Mouse (Mus musculus) subcutaneous adipose tissue, adult 2 months (tissue): ENCODE data around the gene Trnau1ap. TPM values are rescaled to one million over a fixed set of nuclear protein-coding genes. Genes with fewer than 3 reads are reported as not detected.

Experiments used
- polyA plus RNA-seq: library from polyadenylated mRNA; depleted of rRNA; stranded (reverse); fragments of >200 nt; gene quantifications from 2 replicates; pipeline ENCODE4 v1.2.3, GENCODE M21; 2012; ENCODE audit warnings: low replicate concordance; rRNA removed

Trnau1ap gene
- polyA plus RNA-seq: 18.4 and 32.3 TPM in 2 replicates

GRCm38 (mm10) chr4:132329115-132329834, at the start of gene Trnau1ap:
TSS of gene Trnau1ap (minus strand) at chr4:132329538.

GRCm38 (mm10) chr4:132353481-132353885, 24.1 kb upstream of the Trnau1ap start, which contains the start of gene Rcc1:
TSS of gene Rcc1 (minus strand) at chr4:132353605.

DNA sequence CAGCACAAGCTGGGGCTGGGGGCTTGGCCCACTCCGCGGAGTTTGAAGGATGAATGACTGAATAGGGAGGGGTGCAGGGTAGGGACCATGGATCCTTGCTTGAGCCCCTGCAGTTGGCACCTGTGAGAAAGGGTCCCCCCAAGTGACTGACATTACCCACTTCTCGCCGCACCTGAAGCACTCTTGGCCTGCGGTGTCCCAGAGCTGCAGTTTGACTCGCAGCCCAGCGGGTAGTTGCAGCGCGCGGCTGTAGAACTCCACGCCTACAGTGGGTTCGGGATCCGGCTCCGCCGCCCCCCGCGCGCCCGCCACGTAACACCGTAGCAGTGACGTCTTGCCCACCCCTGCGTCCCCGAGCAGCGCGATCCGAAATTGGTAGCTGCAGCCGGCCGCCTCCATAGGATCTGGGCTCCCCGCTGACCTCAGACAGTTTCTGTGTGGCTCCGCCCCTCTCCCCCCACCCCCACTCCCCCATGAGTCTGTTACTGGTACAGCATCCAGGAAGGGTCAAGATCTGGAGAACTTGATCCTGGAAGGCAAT, 26.3 kb downstream of the Trnau1ap start, which contains the start of gene Rab42:
Gene Rab42, minus strand, starts transcription at position 447 of the 541 bp plus-strand sequence.

DNA sequence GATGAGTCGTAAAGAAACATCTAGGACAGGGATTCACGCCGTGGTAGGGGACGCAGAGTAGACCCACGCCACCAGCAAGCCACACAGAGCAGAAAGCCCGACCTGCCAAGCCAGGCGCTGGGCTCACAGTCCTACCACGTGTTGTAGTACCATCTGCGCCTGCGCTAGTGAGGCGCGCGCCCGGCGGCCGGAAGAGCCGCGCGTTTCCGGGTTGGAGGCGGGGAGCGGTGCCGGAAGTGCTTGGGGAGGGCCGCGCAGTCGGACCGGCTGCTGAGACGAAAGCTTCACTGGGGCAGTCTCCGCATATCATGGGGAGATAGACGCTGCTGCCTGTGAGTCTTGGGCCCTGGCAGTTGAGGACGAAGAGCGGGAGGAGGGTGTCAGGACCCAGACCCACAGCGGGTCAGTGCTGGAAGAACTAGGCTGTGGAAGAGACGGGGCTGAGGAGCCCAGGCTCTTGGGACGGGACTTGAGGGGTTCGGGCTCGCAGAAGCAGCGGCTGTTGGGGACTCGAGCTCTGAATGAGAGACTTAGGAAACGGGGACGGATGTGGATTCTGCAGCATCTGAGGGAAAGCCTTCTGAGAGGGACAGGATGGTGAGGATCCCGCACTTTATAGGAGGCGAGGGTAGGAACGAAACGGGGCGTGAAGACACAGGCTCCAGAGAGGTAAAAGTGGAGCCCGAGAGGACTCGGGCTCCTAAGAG, 55.0 kb downstream of the Trnau1ap start, which contains the start of gene Taf12:
Gene Taf12, plus strand, starts transcription at position 220 of the 707 bp plus-strand sequence.

Other genes starting within 250 kb of the Trnau1ap start
- gene Oprd1, start 185.1 kb downstream of the Trnau1ap start, polyA plus RNA-seq: 0.12 TPM in 1 of 2 replicates, not detected in the other
- gene Ythdf2, start 117.2 kb downstream of the Trnau1ap start, polyA plus RNA-seq: 17.4 and 30.2 TPM in 2 replicates
- gene Gmeb1, start 67.9 kb downstream of the Trnau1ap start, polyA plus RNA-seq: 9.0 and 20.2 TPM in 2 replicates
- 9.9 and 12.6 TPM in 2 replicates for gene Taf12, start 55.2 kb downstream of the Trnau1ap start, polyA plus RNA-seq
- gene Rab42, start 26.2 kb downstream of the Trnau1ap start, polyA plus RNA-seq: 4.5 and 4.6 TPM in 2 replicates
- gene Rcc1, start 24.1 kb upstream of the Trnau1ap start, polyA plus RNA-seq: 7.4 and 23.3 TPM in 2 replicates
- gene Phactr4, start 93.0 kb upstream of the Trnau1ap start, polyA plus RNA-seq: 7.3 and 10.0 TPM in 2 replicates
- 3.6 and 4.6 TPM in 2 replicates for gene Med18, start 134.4 kb upstream of the Trnau1ap start, polyA plus RNA-seq
- 10.7 and 29.6 TPM in 2 replicates for gene Sesn2, start 181.0 kb upstream of the Trnau1ap start, polyA plus RNA-seq
- gene Atpif1, start 204.1 kb upstream of the Trnau1ap start, polyA plus RNA-seq: 40.2 and 97.8 TPM in 2 replicates
- gene Dnajc8, start 206.0 kb upstream of the Trnau1ap start, polyA plus RNA-seq: 25.4 and 34.4 TPM in 2 replicates
- 19.0 and 23.0 TPM in 2 replicates for gene Ptafr, start 234.5 kb upstream of the Trnau1ap start, polyA plus RNA-seq